Mouse (Mus musculus) hindbrain, embryonic 13.5 days (tissue): ENCODE data around the gene Hamp. TPM values are rescaled to one million over a fixed set of nuclear protein-coding genes. Genes with fewer than 3 reads are reported as not detected.

Source experiments
- polyA plus RNA-seq: library from polyadenylated mRNA; unstranded; fragments of >200 nt; fragmentation: Nextera tagmentation; extraction: Ambion mirVana; gene quantifications from 2 replicates; pipeline ENCODE4 v1.2.1, GENCODE M21; 2015

Hamp gene
- polyA plus RNA-seq, 1 experiment from 2014 or later = not detected

Other genes starting within 250 kb of the Hamp start
- gene 2200002J24Rik, start 245.1 kb downstream of the Hamp start, polyA plus RNA-seq = not detected in 2 replicates
- gene Atp4a, start 231.8 kb downstream of the Hamp start, polyA plus RNA-seq = 1.2 and 1.6 TPM in 2 replicates
- 232 and 243 TPM in 2 replicates for gene Tmem147, start 214.5 kb downstream of the Hamp start, polyA plus RNA-seq
- 1.3 and 1.7 TPM in 2 replicates for gene Gapdhs, start 200.4 kb downstream of the Hamp start, polyA plus RNA-seq
- 1.3 and 1.7 TPM in 2 replicates for gene Sbsn, start 192.6 kb downstream of the Hamp start, polyA plus RNA-seq
- gene Dmkn, start 180.3 kb downstream of the Hamp start, polyA plus RNA-seq = 0.52 and 0.70 TPM in 2 replicates
- gene Krtdap, start 156.1 kb downstream of the Hamp start, polyA plus RNA-seq = 1.1 TPM in 1 of 2 replicates, not detected in the other
- gene Ffar2, start 120.3 kb downstream of the Hamp start, polyA plus RNA-seq = 0.22 TPM in 1 of 2 replicates, not detected in the other
- gene Ffar3, start 87.9 kb downstream of the Hamp start, polyA plus RNA-seq = 0.13 TPM in 1 of 2 replicates, not detected in the other
- not detected in 2 replicates for gene Ffar1, start 82.5 kb downstream of the Hamp start, polyA plus RNA-seq
- gene Cd22, start 63.7 kb downstream of the Hamp start, polyA plus RNA-seq = not detected in 2 replicates
- 1.7 and 1.9 TPM in 2 replicates for gene Mag, start 29.2 kb downstream of the Hamp start, polyA plus RNA-seq
- not detected in 2 replicates for gene Hamp2, start 19.4 kb downstream of the Hamp start, polyA plus RNA-seq
- 25.9 and 26.0 TPM in 2 replicates for gene Usf2, start 12.8 kb upstream of the Hamp start, polyA plus RNA-seq
- gene Lsr, start 29.4 kb upstream of the Hamp start, polyA plus RNA-seq = 17.2 and 18.8 TPM in 2 replicates
- gene Fam187b, start 29.8 kb upstream of the Hamp start, polyA plus RNA-seq = 0.96 and 0.97 TPM in 2 replicates
- 13.0 and 20.0 TPM in 2 replicates for gene Fxyd5, start 98.4 kb upstream of the Hamp start, polyA plus RNA-seq
- 108 and 116 TPM in 2 replicates for gene Fxyd7, start 107.4 kb upstream of the Hamp start, polyA plus RNA-seq
- 27.3 and 30.6 TPM in 2 replicates for gene Fxyd1, start 113.2 kb upstream of the Hamp start, polyA plus RNA-seq
- gene Lgi4, start 115.3 kb upstream of the Hamp start, polyA plus RNA-seq = 1.1 and 1.6 TPM in 2 replicates
- 0.79 and 1.3 TPM in 2 replicates for gene Fxyd3, start 132.7 kb upstream of the Hamp start, polyA plus RNA-seq
- 0.65 and 0.78 TPM in 2 replicates for gene Hpn, start 171.3 kb upstream of the Hamp start, polyA plus RNA-seq
- 4.7 and 5.2 TPM in 2 replicates for gene Scn1b, start 183.0 kb upstream of the Hamp start, polyA plus RNA-seq
- gene Gramd1a, start 211.9 kb upstream of the Hamp start, polyA plus RNA-seq = 227 and 231 TPM in 2 replicates